Mouse (Mus musculus) heart, embryonic 12.5 days (tissue): ENCODE data around the gene Nipa2. TPM values are rescaled to one million over a fixed set of nuclear protein-coding genes. Genes with fewer than 3 reads are reported as not detected.

ENCODE experiments used
- ATAC-seq: fragments of 200-750 bp; cut with Nextera tagmentation; 2 replicates; pipeline ENCODE4 v1.8.0; 2017; ENCODE audit warnings: moderate TSS enrichment, moderate library complexity; ENCODE audit not compliant: insufficient number of reproducible peaks, low FRiP score
- H3K27ac ChIP-seq: fragments of 300-500 bp; sonication (generic); 2 replicates; pipeline ENCODE4 v1.5.1; 2016; ENCODE audit warnings: mild to moderate bottlenecking, moderate library complexity; ENCODE audit not compliant: poor library complexity, severe bottlenecking
- H3K27me3 ChIP-seq: fragments of 300-500 bp; sonication (generic); replicated peaks from 2 replicates; pipeline ENCODE4 v1.6.1; 2016; ENCODE audit warnings: mild to moderate bottlenecking, moderate library complexity
- H3K36me3 ChIP-seq: fragments of 300-500 bp; sonication (generic); 2 replicates; pipeline ENCODE4 v1.6.1; 2016; ENCODE audit warnings: mild to moderate bottlenecking, moderate library complexity
- H3K4me1 ChIP-seq: fragments of 300-500 bp; sonication (generic); replicated peaks from 2 replicates; pipeline ENCODE4 v1.6.1; 2016; ENCODE audit warnings: mild to moderate bottlenecking
- H3K4me2 ChIP-seq: fragments of 300-500 bp; sonication (generic); 2 replicates; pipeline ENCODE4 v1.6.1; 2016; ENCODE audit warnings: mild to moderate bottlenecking, moderate library complexity
- H3K4me3 ChIP-seq: fragments of 300-500 bp; sonication (generic); 2 replicates; pipeline ENCODE4 v1.5.1; 2016; ENCODE audit warnings: mild to moderate bottlenecking
- H3K9ac ChIP-seq: fragments of 300-500 bp; sonication (generic); 2 replicates; pipeline ENCODE4 v1.6.1; 2016; ENCODE audit warnings: mild to moderate bottlenecking, moderate library complexity
- H3K9me3 ChIP-seq: fragments of 300-500 bp; sonication (generic); replicated peaks from 2 replicates; pipeline ENCODE4 v1.6.1; 2016; ENCODE audit warnings: mild to moderate bottlenecking, moderate library complexity
- whole genome bisulfite sequencing: fragments of 180-500 bp; shearing (Covaris S2); methylation state at CpG from one replicate; pipeline ENCODE4 v1.1.7; 2016; 5-methylcytosine and 5-hydroxymethylcytosine counted together
- polyA plus RNA-seq: library from polyadenylated mRNA; unstranded; fragments of >200 nt; fragmentation: Nextera tagmentation; extraction: Ambion mirVana; gene quantifications from 2 replicates; pipeline ENCODE4 v1.2.1, GENCODE M21; 2016

Gene Nipa2
- polyA plus RNA-seq: 48.0 and 53.4 TPM in 2 replicates

DNA sequence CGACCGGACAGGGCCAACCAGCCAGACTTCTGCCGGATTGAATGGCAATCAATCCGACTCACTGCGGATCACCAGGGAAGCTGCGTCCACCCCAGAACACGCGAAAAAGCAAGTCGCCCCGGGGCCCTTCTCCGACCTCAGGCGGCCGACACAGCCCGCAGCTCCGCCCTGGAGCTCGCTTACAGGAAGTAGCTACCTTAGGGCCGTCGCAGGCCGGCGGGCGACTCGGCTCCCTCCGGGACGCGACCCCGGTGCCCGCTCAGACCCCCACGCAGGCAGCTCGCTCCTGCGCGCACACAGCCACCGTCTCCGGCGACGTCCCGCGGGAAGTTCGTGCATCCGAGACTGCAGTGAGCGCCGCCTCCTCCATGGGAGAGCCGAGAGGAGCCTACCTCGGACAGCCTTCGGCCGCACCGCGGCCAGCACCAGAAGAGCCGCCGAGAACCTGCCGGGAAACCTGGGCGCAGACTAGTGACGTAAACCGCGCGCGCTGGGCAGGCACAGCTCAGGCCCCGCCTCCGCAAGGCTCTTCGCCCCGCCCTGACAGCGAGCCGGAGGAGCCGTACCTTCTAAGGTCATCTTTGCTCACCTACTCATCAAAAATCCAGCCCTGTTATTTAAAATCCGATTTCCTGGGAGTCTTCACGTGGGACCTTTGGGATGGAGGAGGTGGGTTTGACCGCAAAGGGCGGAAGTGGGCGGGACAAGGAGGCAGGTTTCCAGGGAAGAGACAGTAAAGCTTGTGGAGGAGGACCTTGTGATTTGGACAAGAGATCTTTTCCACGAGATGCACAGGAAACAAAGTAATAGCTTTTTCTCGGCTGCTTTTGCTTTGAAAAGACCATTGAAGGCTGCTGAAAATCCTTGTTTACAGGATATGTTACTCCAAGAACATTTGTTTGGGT is at the start of gene Nipa2:
TSS of gene Nipa2 (minus strand) at position 473 of the 905 bp plus-strand sequence.
- Histone ChIP-seq H3K9ac (peak within 1 kb of the TSS; percentile 77), H3K4me1 (peaks cover 10% of the 10 kb centered on the region), H3K4me3 (peak within 1 kb of the TSS; percentile 65), H3K4me2 (peak within 1 kb of the TSS; percentile 79), H3K9me3 (no peaks in the 10 kb centered on the region), H3K36me3 (peaks cover 5% of the 10 kb centered on the region; the same call in 1 of the 2 replicates), H3K27me3 (no peaks in the 10 kb centered on the region), H3K27ac (peak within 1 kb of the TSS; percentile 81)
- WGBS: under 1% methylated on average over 70 of the region's 70 CpGs
- ATAC-seq: peak; percentile 99

DNA sequence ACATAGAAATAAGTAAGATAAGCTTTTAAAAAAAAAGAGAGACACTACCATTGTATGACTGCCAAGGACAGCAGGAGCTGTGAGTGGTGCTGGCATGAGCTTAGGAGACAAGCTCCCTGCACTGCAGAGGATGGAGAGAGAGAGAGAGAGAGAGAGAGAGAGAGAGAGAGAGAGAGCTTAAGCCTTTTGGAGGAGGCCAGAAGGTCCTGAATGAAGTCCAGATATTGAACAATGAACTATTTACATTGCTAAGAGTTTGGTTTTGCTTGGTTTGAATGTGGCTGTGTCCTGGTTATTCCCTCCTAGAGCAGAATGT is 48.7 kb upstream of the Nipa2 start:
- Histone ChIP-seq H3K36me3 (no peaks in the 10 kb centered on the region), H3K9ac (no peak overlapping the region), H3K4me1 (no peaks in the 10 kb centered on the region), H3K4me3 (no peak overlapping the region), H3K27me3 (no peaks in the 10 kb centered on the region), H3K27ac (no peak overlapping the region), H3K4me2 (no peak overlapping the region), H3K9me3 (peaks cover 4% of the 10 kb centered on the region)
- no peak for ATAC-seq

DNA sequence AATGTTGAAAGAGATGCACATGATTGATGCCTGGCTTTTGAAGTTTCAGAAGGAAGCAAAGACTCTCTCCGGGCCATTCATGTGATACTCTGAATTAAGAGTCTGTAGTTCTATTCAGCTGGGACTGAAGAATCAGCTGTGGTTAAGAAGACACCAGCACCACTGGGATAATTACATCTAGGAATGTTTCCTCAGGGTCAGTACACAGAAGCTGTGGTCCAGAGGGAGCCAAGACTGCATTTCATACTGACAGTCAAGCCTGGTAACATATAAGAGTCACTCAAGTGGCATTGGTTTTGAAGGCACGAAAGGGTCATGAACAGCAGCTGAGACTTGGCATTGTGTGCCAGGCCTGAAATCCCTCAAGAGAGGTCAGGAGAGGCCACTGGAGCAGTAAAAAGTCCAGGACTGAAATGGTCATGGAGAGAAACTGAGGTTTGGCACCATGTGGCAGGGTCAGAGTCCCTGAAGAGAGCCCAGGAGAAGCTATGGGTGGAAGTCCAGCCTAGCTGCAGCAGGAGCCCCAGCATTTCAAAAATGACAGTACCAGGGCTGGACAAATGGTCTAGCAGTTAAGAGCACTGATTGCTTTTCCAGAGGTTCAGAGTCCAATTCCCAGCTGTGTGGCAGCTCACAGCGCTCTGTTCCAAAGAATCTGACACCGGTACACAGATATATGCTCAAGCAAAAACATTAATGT is 48.2 kb upstream of the Nipa2 start:
- H3K4me1 ChIP-seq: no peaks in the 10 kb centered on the region
- no peak overlapping the region for H3K4me3 ChIP-seq
- H3K9ac ChIP-seq: no peak overlapping the region
- WGBS: 85% methylated on average over 4 of the region's 4 CpGs
- ATAC-seq: no peak
- H3K27ac ChIP-seq: no peak overlapping the region
- no peaks in the 10 kb centered on the region for H3K27me3 ChIP-seq
- no peaks in the 10 kb centered on the region for H3K36me3 ChIP-seq
- H3K4me2 ChIP-seq: no peak overlapping the region
- H3K9me3 ChIP-seq: peaks cover 4% of the 10 kb centered on the region

DNA sequence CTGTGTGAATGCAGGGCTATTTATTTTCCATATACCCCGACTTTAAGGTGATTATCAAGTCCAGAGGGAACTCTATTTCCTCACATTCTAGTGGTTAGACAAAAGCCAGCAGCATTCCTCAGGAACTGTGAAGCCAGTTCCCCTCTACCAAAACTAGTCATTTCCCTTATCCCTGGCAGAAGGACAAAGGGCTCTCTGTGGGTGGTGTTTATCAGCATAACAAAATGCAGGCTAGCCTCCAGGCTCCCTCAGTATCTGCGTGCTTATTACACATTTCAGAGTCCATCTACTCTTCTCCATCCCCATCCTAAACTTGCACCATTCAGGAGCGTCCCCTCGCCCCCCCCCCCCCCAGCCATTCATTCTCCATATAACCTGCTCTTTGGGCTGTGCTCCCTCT is 36.7 kb upstream of the Nipa2 start:
- H3K4me3 ChIP-seq: no peak overlapping the region
- H3K4me2 ChIP-seq: no peak overlapping the region
- no peak; the same call in 1 of the 2 replicates for ATAC-seq
- no peaks in the 10 kb centered on the region for H3K27me3 ChIP-seq
- H3K27ac ChIP-seq: no peak overlapping the region
- no peaks in the 10 kb centered on the region for H3K9me3 ChIP-seq
- no peaks in the 10 kb centered on the region for H3K36me3 ChIP-seq
- peaks cover 10% of the 10 kb centered on the region for H3K4me1 ChIP-seq
- no peak overlapping the region for H3K9ac ChIP-seq
- 8% methylated on average over 4 of the region's 4 CpGs for WGBS

DNA sequence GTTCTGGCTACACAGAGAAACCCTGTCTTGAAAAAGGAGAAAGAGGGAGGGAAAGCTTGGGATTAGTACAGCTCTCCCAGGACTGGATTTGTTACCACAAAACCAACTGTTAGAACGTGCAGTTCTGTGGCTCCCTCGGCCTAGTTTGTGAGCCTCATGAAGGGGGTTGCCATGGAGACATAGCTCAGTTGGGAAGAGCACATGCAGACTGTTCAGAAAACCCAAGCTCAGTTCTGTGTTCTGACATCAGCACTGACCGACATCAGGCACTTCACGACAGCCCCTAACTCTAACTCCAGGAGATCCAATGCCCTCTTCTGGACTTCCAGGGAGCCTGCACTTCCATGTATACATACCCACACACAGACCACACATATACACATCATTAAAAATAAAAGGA is 32.7 kb upstream of the Nipa2 start:
- Histone ChIP-seq H3K27ac (no peak overlapping the region), H3K36me3 (no peaks in the 10 kb centered on the region), H3K27me3 (no peaks in the 10 kb centered on the region), H3K9ac (no peak overlapping the region), H3K4me1 (peaks cover 10% of the 10 kb centered on the region), H3K4me2 (no peak overlapping the region), H3K9me3 (no peaks in the 10 kb centered on the region), H3K4me3 (no peak overlapping the region)
- 74% methylated on average over 4 of the region's 4 CpGs for whole genome bisulfite sequencing
- peak; percentile 71; the same call in 1 of the 2 replicates for ATAC-seq

DNA sequence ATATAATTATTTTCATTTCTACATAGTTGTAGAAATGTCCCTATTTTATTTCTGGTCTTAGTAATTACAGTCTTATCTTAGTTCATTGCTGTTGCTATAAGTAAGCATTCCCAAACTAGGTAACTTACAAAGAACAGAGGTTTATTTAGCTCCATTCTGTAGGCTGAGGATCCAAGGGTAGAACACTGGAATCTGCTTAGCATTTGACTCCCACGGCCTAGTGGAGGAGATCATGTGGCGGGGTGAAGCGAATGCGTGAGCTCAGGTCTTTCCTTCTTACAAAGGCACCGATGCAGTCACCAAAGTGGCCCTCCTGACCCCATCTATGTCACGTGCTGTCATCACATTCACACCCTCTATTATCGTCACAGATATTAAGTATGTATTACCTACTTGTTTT is 29.6 kb upstream of the Nipa2 start:
- Histone ChIP-seq H3K4me2 (no peak overlapping the region), H3K4me1 (no peaks in the 10 kb centered on the region), H3K27me3 (no peaks in the 10 kb centered on the region), H3K4me3 (no peak overlapping the region), H3K27ac (no peak overlapping the region), H3K9me3 (no peaks in the 10 kb centered on the region), H3K36me3 (no peaks in the 10 kb centered on the region), H3K9ac (no peak overlapping the region)
- WGBS: 74% methylated on average over 7 of the region's 7 CpGs
- ATAC-seq: no peak

DNA sequence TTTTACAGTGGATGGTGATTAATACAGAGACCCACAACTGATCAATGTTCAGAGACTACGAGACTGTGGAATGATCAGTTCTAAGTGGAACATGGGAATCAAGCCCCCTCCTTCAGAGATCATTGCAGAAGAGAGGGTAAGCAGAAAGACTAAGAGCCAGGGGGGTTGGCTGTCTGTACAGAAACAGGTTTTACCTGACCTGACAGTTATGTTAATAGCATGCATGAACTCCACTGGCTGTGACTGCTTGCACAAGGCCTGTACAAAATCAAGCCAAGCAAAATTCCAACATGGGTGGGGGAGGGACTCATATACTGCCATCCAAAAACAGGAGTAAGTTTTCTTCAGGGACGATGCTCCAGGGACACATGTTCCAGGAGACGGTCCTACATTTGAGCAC is 28.9 kb upstream of the Nipa2 start:
- H3K36me3 ChIP-seq: no peaks in the 10 kb centered on the region
- WGBS: 86% methylated on average over 3 of the region's 3 CpGs
- no peak for ATAC-seq

DNA sequence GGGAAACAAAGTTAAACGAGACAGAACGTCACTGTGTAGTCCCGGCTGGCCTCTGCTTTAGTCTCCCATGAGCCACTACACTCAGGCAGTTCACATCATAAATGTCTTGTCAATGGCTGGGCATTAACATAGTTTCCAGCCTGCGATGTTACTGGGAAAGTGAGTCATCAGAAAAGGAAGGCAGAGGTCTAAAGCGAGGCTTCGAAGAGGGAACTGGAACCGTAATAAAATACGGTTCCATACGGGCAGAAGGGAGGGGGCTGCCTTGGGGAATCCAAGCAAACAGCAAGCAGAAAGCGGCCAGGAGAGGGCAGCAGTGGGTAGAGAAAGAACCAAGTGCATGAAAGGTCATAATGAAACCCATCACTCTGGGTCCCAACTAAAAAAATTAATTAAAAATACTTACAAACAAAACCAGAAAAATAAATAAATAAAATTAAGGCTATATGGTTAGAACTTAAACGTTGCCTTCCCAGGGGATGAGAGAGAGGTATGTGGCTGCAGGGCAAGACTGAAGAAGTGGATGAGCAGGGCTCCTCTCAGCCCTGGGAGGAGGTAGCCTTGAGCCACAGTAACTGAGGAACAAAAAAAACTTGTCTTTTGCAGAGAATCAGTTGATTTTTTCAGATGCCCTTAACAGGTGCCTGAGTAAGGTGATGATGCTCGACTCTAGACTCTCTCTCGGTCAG is 24.4 kb upstream of the Nipa2 start:
- peak overlapping the region; percentile 60; the same call in 1 of the 2 replicates for H3K9ac ChIP-seq
- no peak overlapping the region for H3K4me3 ChIP-seq
- H3K27me3 ChIP-seq: no peaks in the 10 kb centered on the region
- 0 out of 2 replicates have a peak, but pooled peaks have one; percentile 25 for ATAC-seq
- no peaks in the 10 kb centered on the region for H3K36me3 ChIP-seq
- 30% methylated on average over 13 of the region's 13 CpGs for WGBS
- H3K4me1 ChIP-seq: no peaks in the 10 kb centered on the region
- H3K4me2 ChIP-seq: peak overlapping the region; percentile 61
- H3K9me3 ChIP-seq: no peaks in the 10 kb centered on the region
- no peak overlapping the region for H3K27ac ChIP-seq

More for the DNA sequence above, 28.9 kb upstream of the Nipa2 start:
- no peak overlapping the region for H3K4me2 ChIP-seq
- no peaks in the 10 kb centered on the region for H3K27me3 ChIP-seq
- H3K4me3 ChIP-seq: no peak overlapping the region
- no peaks in the 10 kb centered on the region for H3K4me1 ChIP-seq
- no peak overlapping the region for H3K27ac ChIP-seq
- no peak overlapping the region for H3K9ac ChIP-seq
- no peaks in the 10 kb centered on the region for H3K9me3 ChIP-seq

DNA sequence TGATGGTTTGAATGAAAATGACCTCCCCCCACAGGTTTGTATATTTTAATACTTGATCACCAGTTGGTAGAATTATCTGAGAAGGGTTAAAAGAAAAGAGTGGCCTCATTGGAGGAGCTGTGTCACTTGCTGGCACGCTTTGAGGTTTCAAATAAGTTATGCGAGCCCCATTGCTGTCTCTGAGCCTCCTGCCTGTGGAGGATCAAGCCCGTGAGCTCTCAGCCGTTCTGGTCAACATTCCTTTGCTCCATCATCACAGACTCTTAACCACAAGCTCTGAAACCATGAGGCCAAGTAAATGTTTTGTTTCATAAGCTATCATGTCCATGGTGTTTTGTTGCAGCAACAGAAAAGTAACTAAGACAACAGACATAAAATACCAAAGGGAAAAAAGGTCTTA is 22.5 kb upstream of the Nipa2 start:
- Histone ChIP-seq H3K4me1 (no peaks in the 10 kb centered on the region), H3K27ac (no peak overlapping the region), H3K27me3 (no peaks in the 10 kb centered on the region), H3K36me3 (peaks cover 4% of the 10 kb centered on the region; the same call in 1 of the 2 replicates), H3K4me2 (no peak overlapping the region), H3K4me3 (no peak overlapping the region), H3K9ac (no peak overlapping the region), H3K9me3 (no peaks in the 10 kb centered on the region)
- no peak for ATAC-seq
- WGBS: 76% methylated on average over 4 of the region's 4 CpGs

DNA sequence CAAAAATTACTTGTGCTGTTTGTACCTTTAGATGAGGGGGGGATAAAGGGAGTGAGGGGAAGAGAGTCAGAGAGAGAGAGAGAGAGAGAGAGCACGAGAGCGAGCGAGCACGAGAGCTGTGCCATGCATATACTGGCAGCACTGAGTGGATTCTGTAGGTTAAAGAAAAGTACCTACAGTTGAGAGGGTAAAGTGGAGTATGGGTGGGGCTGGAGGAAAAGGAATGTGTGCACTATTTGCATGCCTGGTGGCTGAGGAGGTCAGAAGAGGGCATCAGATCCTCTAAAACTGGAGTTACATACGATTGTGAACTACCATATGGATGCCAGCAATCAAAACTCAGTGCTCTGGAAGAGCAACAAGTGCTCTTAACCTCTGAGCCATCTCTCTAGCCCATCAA is 20.8 kb upstream of the Nipa2 start:
- no peak overlapping the region for H3K9ac ChIP-seq
- no peak for ATAC-seq
- H3K9me3 ChIP-seq: no peaks in the 10 kb centered on the region
- H3K4me3 ChIP-seq: no peak overlapping the region
- no peaks in the 10 kb centered on the region for H3K4me1 ChIP-seq
- H3K27me3 ChIP-seq: no peaks in the 10 kb centered on the region
- H3K4me2 ChIP-seq: no peak overlapping the region
- WGBS: 85% methylated on average over 5 of the region's 5 CpGs
- H3K36me3 ChIP-seq: peaks cover 12% of the 10 kb centered on the region
- H3K27ac ChIP-seq: no peak overlapping the region
